9 mouse cellular contexts compared by ENCODE assay signal in genomic region chr5:135264548-135264947, GRCm38 (mm10). TPM values are rescaled to one million over a fixed set of nuclear protein-coding genes. Genes with fewer than 3 reads are reported as not detected.
DNase-seq lines count a peak whose midpoint lies in the region; ATAC-seq and TF ChIP-seq lines count a peak whose summit lies in the region.
"Had no signal": no experiment of that assay in that cellular context is flagged by ENCODE, and none has a peak within 500 bp of the region (broad histone marks: within the 10 kb centered on the region; RNA-seq: fewer than 3 reads in every experiment).

No protein-coding gene starts in this region.

- H3K27ac ChIP-seq in forebrain, embryonic 10.5 days = peak overlapping the region; percentile 83
- H3K27ac ChIP-seq in kidney, postnatal 0 days = peak overlapping the region; percentile 40; the same call in 1 of the 2 replicates
- peak overlapping the region; percentile 56 for H3K27ac ChIP-seq in midbrain, embryonic 14.5 days (replicated peaks; ENCODE audit: low read depth, low read length)

- H3K27me3 ChIP-seq in forebrain, embryonic 10.5 days (ENCODE audit: poor library complexity, severe bottlenecking) = no peaks in the 10 kb centered on the region
- no peaks in the 10 kb centered on the region for H3K27me3 ChIP-seq in kidney, postnatal 0 days (ENCODE audit: insufficient read depth, low read length)
- no peaks in the 10 kb centered on the region for H3K27me3 ChIP-seq in midbrain, embryonic 14.5 days (ENCODE audit: control insufficient read depth, insufficient read depth, low read length)

- peak; percentile 56 for DNase-seq in embryo, embryonic 10 days (ENCODE audit: low spot score)
- DNase-seq in embryo, embryonic 9.5 days (ENCODE audit: extremely low spot score) = no peak
- DNase-seq in forebrain, embryonic 10.5 days (ENCODE audit: extremely low spot score, low spot score) = no peak
- DNase-seq in kidney, postnatal 0 days (ENCODE audit: low spot score) = peak; percentile 31
- no peak for DNase-seq in midbrain, embryonic 14.5 days
- no peak for DNase-seq in layer of hippocampus, adult 18-20 months (ENCODE audit: low spot score in 2 of 2)
- no peak for DNase-seq in gastrocnemius, adult 18-20 months (ENCODE audit: low spot score)

- TF ChIP-seq CTCF in kidney, postnatal 0 days (IDR thresholded peaks at IDR 0.05; ENCODE audit: low read depth) = no peak

- H3K4me1 ChIP-seq in forebrain, embryonic 10.5 days = peaks cover 35% of the 10 kb centered on the region
- peaks cover 8% of the 10 kb centered on the region; the same call in 1 of the 2 replicates for H3K4me1 ChIP-seq in kidney, postnatal 0 days (replicated peaks; ENCODE audit: insufficient read depth, low read length)
- H3K4me1 ChIP-seq in midbrain, embryonic 14.5 days (ENCODE audit: control insufficient read depth, insufficient read depth, low read length) = no peaks in the 10 kb centered on the region

- 51% methylated on average over 9 of the region's 9 CpGs for WGBS in forebrain, embryonic 10.5 days
- WGBS in kidney, postnatal 0 days = 35% methylated on average over 9 of the region's 9 CpGs
- WGBS in midbrain, embryonic 14.5 days = 58% methylated on average over 9 of the region's 9 CpGs

- H3K4me2 ChIP-seq in kidney, postnatal 0 days (ENCODE audit: low read length) = peak overlapping the region; percentile 45
- no peak overlapping the region for H3K4me2 ChIP-seq in midbrain, embryonic 14.5 days (ENCODE audit: low read length)

- no peak overlapping the region; the same call in 1 of the 2 replicates for H3K4me3 ChIP-seq in forebrain, embryonic 10.5 days
- no peak overlapping the region for H3K4me3 ChIP-seq in kidney, postnatal 0 days (replicated peaks; ENCODE audit: low read depth, low read length)
- no peak overlapping the region for H3K4me3 ChIP-seq in midbrain, embryonic 14.5 days (replicated peaks; ENCODE audit: low read depth, low read length)
- H3K4me3 ChIP-seq: erythroblast, embryonic 14.5 days had no signal

- H3K9ac ChIP-seq in kidney, postnatal 0 days (ENCODE audit: low read depth, low read length) = no peak overlapping the region
- H3K9ac ChIP-seq in midbrain, embryonic 14.5 days (replicated peaks; ENCODE audit: low read length) = no peak overlapping the region

- H3K9me3 ChIP-seq in forebrain, embryonic 10.5 days = no peaks in the 10 kb centered on the region
- H3K9me3 ChIP-seq in kidney, postnatal 0 days (replicated peaks; ENCODE audit: low read length) = no peaks in the 10 kb centered on the region
- H3K9me3 ChIP-seq in midbrain, embryonic 14.5 days (ENCODE audit: control insufficient read depth, low read length) = no peaks in the 10 kb centered on the region

- ATAC-seq in kidney, postnatal 0 days (replicated peaks; ENCODE audit: low FRiP score, low read depth) = no peak
- ATAC-seq in midbrain, embryonic 14.5 days (ENCODE audit: low FRiP score, low TSS enrichment) = no peak
- no peak for ATAC-seq in erythroblast, adult 5-6 weeks (replicated peaks; ENCODE audit: low FRiP score, poor library complexity, severe bottlenecking)

- H3K36me3 ChIP-seq in forebrain, embryonic 10.5 days (replicated peaks) = no peaks in the 10 kb centered on the region
- no peaks in the 10 kb centered on the region for H3K36me3 ChIP-seq in kidney, postnatal 0 days (ENCODE audit: insufficient read depth, low read length)
- H3K36me3 ChIP-seq in midbrain, embryonic 14.5 days (ENCODE audit: control insufficient read depth, insufficient read depth, low read length) = no peaks in the 10 kb centered on the region

RNA-seq across cellular contexts. Expression of gene Fzd9, which starts 13.5 kb away (rescaled TPM):
- polyA plus RNA-seq in forebrain, embryonic 10.5 days (2016; fragmentation: Nextera tagmentation; extraction: Ambion mirVana) = 13.6 and 14.1 TPM in 2 replicates
- polyA plus RNA-seq in kidney, postnatal 0 days (2015; fragmentation: Nextera tagmentation; extraction: Ambion mirVana) = 0.65 and 0.93 TPM in 2 replicates
- polyA plus RNA-seq in midbrain, embryonic 14.5 days (2014; fragmentation: Nextera tagmentation; extraction: Ambion mirVana) = 8.7 and 11.9 TPM in 2 replicates
- not detected in 2 replicates for total RNA-seq in erythroblast, adult 5-6 weeks (2015; ENCODE audit: low replicate concordance)
- total RNA-seq in erythroblast, adult 5-6 weeks (2017; ENCODE audit: low replicate concordance) = not detected in 2 replicates
- total RNA-seq in layer of hippocampus, adult 18-20 months (2021) = 1 to 10 TPM; 5.6 to 5.8 TPM
- 10 to 100 TPM; 29.0 to 51.7 TPM for total RNA-seq in gastrocnemius, adult 18-20 months (2021)

Comparison
In these comparisons a context has a peak if more than half of its experiments do, and no peak if none do; other contexts are left out.
1. DNase-seq: peak in embryo, embryonic 10 days (single experiment) and kidney, postnatal 0 days (single experiment); none in embryo, embryonic 9.5 days (single experiment), forebrain, embryonic 10.5 days (single experiment), midbrain, embryonic 14.5 days (single experiment), layer of hippocampus, adult 18-20 months (0 of 2) and gastrocnemius, adult 18-20 months (single experiment).
2. RNA of gene Fzd9, which starts 13.5 kb away (total RNA-seq): 29.0 to 51.7 TPM in gastrocnemius, adult 18-20 months and 5.6 to 5.8 TPM in layer of hippocampus, adult 18-20 months; not detected in erythroblast, adult 5-6 weeks; every median in the first group is over 4 times any median in the second.
3. Peak in every context shown above with its lines, with median percentiles within 50 percentile points of each other: H3K27ac ChIP-seq.